Mouse (Mus musculus) midbrain, embryonic 14.5 days (tissue): ENCODE results near the gene Pola2. TPM values are rescaled to one million over a fixed set of nuclear protein-coding genes. Genes with fewer than 3 reads are reported as not detected.

Experiments
- ATAC-seq: fragments of 200-750 bp; cut with Nextera tagmentation; 2 replicates; pipeline ENCODE4 v1.8.0; 2017; ENCODE audit warnings: moderate number of reproducible peaks, moderate library complexity; ENCODE audit not compliant: low FRiP score, low TSS enrichment
- DNase-seq: peaks from one replicate; pipeline ENCODE4 v3.0.0-alpha.2; 2015
- H3K27ac ChIP-seq: fragments of 300-500 bp; sonication (generic); replicated peaks from 2 replicates; pipeline ENCODE4 v1.5.1; 2014; ENCODE audit warnings: mild to moderate bottlenecking, low read depth, low read length, moderate library complexity
- H3K27me3 ChIP-seq: fragments of 300-500 bp; sonication (generic); 2 replicates; pipeline ENCODE4 v1.6.1; 2014; ENCODE audit warnings: low read length, control low read depth, mixed read lengths; ENCODE audit not compliant: control insufficient read depth, insufficient read depth
- H3K36me3 ChIP-seq: fragments of 300-500 bp; sonication (generic); 2 replicates; pipeline ENCODE4 v1.6.1; 2014; ENCODE audit warnings: low read length, control low read depth; ENCODE audit not compliant: control insufficient read depth, insufficient read depth
- H3K4me1 ChIP-seq: fragments of 300-500 bp; sonication (generic); 2 replicates; pipeline ENCODE4 v1.6.1; 2014; ENCODE audit warnings: mild to moderate bottlenecking, antibody characterized with exemption, low read length, control low read depth; ENCODE audit not compliant: control insufficient read depth, insufficient read depth
- H3K4me2 ChIP-seq: fragments of 300-500 bp; sonication (generic); 2 replicates; pipeline ENCODE4 v1.6.1; 2014; ENCODE audit warnings: mild to moderate bottlenecking, low read length, moderate library complexity
- H3K4me3 ChIP-seq: fragments of 300-500 bp; sonication (generic); replicated peaks from 2 replicates; pipeline ENCODE4 v1.5.1; 2014; ENCODE audit warnings: low read depth, low read length
- H3K9ac ChIP-seq: fragments of 300-500 bp; sonication (generic); replicated peaks from 2 replicates; pipeline ENCODE4 v1.6.1; 2014; ENCODE audit warnings: mild to moderate bottlenecking, low read length, moderate library complexity
- H3K9me3 ChIP-seq: fragments of 300-500 bp; sonication (generic); 2 replicates; pipeline ENCODE4 v1.6.1; 2016; ENCODE audit warnings: low read length, control low read depth, mixed read lengths; ENCODE audit not compliant: control insufficient read depth
- WGBS: fragments of 180-500 bp; shearing (Covaris S2); extraction: QIAGEN DNeasy Blood & Tissue Kit; methylation state at CpG from one replicate; pipeline ENCODE4 v1.1.7; 2014; 5-methylcytosine and 5-hydroxymethylcytosine counted together
- polyA plus RNA-seq: library from polyadenylated mRNA; unstranded; fragments of >200 nt; fragmentation: Nextera tagmentation; extraction: Ambion mirVana; gene quantifications from 2 replicates; pipeline ENCODE4 v1.2.1, GENCODE M21; 2014

Pola2 gene
- polyA plus RNA-seq, 1 experiment from 2014 or later, result 23.4 TPM

DNA sequence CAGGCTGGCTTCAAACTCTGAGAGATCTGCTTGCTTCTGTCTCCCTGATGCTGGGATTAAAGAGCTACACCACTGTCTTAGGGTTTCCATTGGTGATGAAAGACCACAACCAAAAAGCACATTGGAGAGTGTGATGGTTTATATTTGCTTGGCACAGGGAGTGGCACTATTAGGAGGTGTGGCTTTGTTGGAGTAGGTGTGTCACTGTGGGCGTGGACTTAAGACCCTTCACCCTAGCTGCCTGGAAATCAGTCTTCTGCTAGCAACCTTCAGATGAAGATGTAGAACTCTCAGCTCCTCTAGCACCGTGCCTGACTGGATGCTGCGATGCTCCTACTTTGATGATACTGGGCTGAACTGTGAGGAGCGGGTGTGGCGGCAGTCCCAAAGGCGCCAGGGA, 25.5 kb downstream of the Pola2 start:
- no peaks in the 10 kb centered on the region for H3K27me3 ChIP-seq
- H3K4me1 ChIP-seq, result peaks cover 7% of the 10 kb centered on the region
- ATAC-seq (no peak), DNase-seq (no peak)
- H3K4me2 ChIP-seq, result no peak overlapping the region; the same call in 1 of the 2 replicates
- no peak overlapping the region for H3K4me3 ChIP-seq
- H3K27ac ChIP-seq, result no peak overlapping the region
- no peaks in the 10 kb centered on the region for H3K9me3 ChIP-seq
- H3K36me3 ChIP-seq, result peaks cover 10% of the 10 kb centered on the region
- WGBS, result 91% methylated on average over 6 of the region's 6 CpGs
- no peak overlapping the region for H3K9ac ChIP-seq

DNA sequence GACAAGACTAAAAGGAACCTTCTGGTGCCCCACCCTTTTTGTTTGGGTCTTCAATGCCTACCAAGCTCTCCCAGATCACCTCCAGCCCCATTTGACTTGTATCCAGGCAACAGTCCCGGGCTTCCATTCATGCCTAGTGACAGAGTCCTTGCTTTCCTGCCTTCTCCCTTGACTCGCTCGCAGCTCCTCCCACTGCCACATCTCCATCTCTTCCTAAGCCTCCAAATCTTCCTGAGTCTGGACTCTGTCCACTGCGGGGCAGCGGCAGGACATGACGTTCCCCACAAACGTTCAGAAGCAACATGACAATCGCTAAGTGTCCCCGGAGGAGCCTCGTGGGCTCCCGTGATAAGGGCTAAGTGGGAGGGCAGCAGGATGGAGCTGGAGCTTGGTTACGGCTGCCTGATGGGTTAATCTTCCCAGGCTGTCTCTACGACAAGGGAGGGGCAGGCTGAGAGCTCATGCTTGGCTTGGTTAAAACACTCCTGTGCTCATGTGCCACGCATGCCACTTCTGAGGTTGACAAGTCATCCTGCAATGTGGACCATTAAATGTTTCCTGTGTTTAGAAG, 26.1 kb downstream of the Pola2 start:
- H3K9me3 ChIP-seq, result no peaks in the 10 kb centered on the region
- ATAC-seq (no peak; the same call in 1 of the 2 replicates), DNase-seq (peak; percentile 39)
- H3K36me3 ChIP-seq, result peaks cover 10% of the 10 kb centered on the region
- H3K27ac ChIP-seq, result peak overlapping the region; percentile 37; the same call in 1 of the 2 replicates
- H3K4me2 ChIP-seq, result peak overlapping the region; percentile 42
- no peaks in the 10 kb centered on the region for H3K27me3 ChIP-seq
- peak overlapping the region; percentile 3; the same call in 1 of the 2 replicates for H3K9ac ChIP-seq
- no peak overlapping the region for H3K4me3 ChIP-seq
- WGBS, result 6% methylated on average over 14 of the region's 14 CpGs
- H3K4me1 ChIP-seq, result peaks cover 7% of the 10 kb centered on the region

- ATAC-seq (no peak), DNase-seq (peak; percentile 37)
- H3K4me3 ChIP-seq, result no peak overlapping the region
- no peaks in the 10 kb centered on the region for H3K27me3 ChIP-seq
- peaks cover 8% of the 10 kb centered on the region for H3K36me3 ChIP-seq
- H3K9ac ChIP-seq, result no peak overlapping the region
- no peaks in the 10 kb centered on the region for H3K9me3 ChIP-seq
- peak overlapping the region; percentile 42 for H3K4me2 ChIP-seq
- H3K4me1 ChIP-seq, result peaks cover 7% of the 10 kb centered on the region
- WGBS, result 51% methylated on average over 21 of the region's 21 CpGs
- peak overlapping the region; percentile 37; the same call in 1 of the 2 replicates for H3K27ac ChIP-seq
Measured at GRCm38 (mm10) chr19:5937095-5937835, 26.7 kb downstream of the Pola2 start.

- Histone ChIP-seq H3K4me1 (peaks cover 7% of the 10 kb centered on the region), H3K4me2 (no peak overlapping the region), H3K9ac (no peak overlapping the region), H3K4me3 (no peak overlapping the region), H3K27me3 (no peaks in the 10 kb centered on the region), H3K36me3 (no peaks in the 10 kb centered on the region; the same call in 1 of the 2 replicates), H3K27ac (no peak overlapping the region), H3K9me3 (no peaks in the 10 kb centered on the region)
- WGBS, result 81% methylated on average over 5 of the region's 5 CpGs
- DNase-seq (no peak), ATAC-seq (no peak)
Measured at GRCm38 (mm10) chr19:5935691-5936090, 28.3 kb downstream of the Pola2 start.

GRCm38 (mm10) chr19:5935266-5935665, 28.7 kb downstream of the Pola2 start:
- WGBS, result 65% methylated on average over 3 of the region's 3 CpGs
- peaks cover 7% of the 10 kb centered on the region for H3K4me1 ChIP-seq
- H3K9ac ChIP-seq, result no peak overlapping the region
- H3K4me3 ChIP-seq, result no peak overlapping the region
- no peak for ATAC-seq
- H3K4me2 ChIP-seq, result no peak overlapping the region
- no peak for DNase-seq
- no peaks in the 10 kb centered on the region for H3K9me3 ChIP-seq
- H3K27me3 ChIP-seq, result no peaks in the 10 kb centered on the region
- H3K27ac ChIP-seq, result no peak overlapping the region
- H3K36me3 ChIP-seq, result no peaks in the 10 kb centered on the region; the same call in 1 of the 2 replicates

DNA sequence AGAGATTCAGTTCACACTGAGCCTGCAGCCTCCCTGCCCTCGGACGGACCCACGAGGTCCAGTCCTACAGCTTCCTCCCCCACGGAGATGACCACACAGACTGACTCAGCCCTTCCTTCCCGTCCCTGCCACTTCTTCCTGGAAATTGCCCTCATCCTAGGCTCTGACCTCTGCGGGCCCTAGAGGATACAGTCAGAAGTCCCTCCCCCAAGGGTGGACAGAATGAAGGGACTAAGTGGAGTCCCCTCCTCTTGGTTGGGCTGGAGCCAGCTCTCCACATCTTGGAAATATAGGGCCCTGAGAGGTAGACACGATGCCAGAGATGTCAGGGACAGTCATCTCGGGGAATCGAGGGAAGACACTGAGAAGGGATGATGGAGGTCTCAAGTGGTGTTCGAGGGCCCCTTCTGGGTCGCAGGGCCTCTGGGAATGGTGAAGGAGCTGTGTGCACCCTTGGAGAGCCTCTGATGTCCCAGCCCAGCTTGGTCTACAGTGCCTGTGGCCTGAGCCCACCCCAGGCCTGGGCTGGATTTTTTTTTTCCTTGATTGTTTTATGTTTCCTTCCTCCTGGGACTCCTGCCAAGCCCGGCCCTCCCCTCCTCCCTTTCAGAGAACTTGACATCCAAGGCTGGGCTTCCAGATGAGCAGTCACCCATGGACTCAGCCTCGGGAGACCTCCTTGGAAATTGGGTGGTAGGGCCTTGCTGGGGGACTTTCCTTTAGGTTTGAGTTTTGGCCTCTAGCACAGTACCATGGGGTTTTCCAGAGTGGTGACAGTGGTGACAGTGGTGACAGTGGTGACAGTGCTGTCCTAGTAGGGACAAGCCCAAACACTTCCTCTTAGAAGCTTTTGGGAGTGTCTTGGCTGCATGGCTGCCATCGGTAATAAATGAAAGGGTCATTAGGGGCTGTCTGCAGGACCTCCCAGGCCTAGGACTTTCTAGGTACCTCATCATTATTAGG, 34.1 kb downstream of the Pola2 start:
- DNase-seq, result no peak
- no peak for ATAC-seq
- H3K9me3 ChIP-seq, result no peaks in the 10 kb centered on the region
- no peaks in the 10 kb centered on the region for H3K36me3 ChIP-seq
- H3K27me3 ChIP-seq, result no peaks in the 10 kb centered on the region
- WGBS, result 74% methylated on average over 14 of the region's 14 CpGs
- H3K27ac ChIP-seq, result no peak overlapping the region
- H3K4me1 ChIP-seq, result peaks cover 8% of the 10 kb centered on the region; the same call in 1 of the 2 replicates
- no peak overlapping the region for H3K9ac ChIP-seq
- no peak overlapping the region for H3K4me3 ChIP-seq
- H3K4me2 ChIP-seq, result no peak overlapping the region

GRCm38 (mm10) chr19:5928546-5928945, 35.5 kb downstream of the Pola2 start:
- peaks cover 8% of the 10 kb centered on the region; the same call in 1 of the 2 replicates for H3K4me1 ChIP-seq
- no peaks in the 10 kb centered on the region for H3K9me3 ChIP-seq
- H3K4me3 ChIP-seq, result no peak overlapping the region
- ATAC-seq (no peak), DNase-seq (no peak)
- H3K36me3 ChIP-seq, result no peaks in the 10 kb centered on the region
- H3K27me3 ChIP-seq, result no peaks in the 10 kb centered on the region
- no peak overlapping the region for H3K4me2 ChIP-seq
- no peak overlapping the region for H3K9ac ChIP-seq
- WGBS, result 87% methylated on average over 3 of the region's 3 CpGs
- H3K27ac ChIP-seq, result no peak overlapping the region

GRCm38 (mm10) chr19:5928104-5928503, 35.9 kb downstream of the Pola2 start:
- H3K4me1 ChIP-seq, result peaks cover 8% of the 10 kb centered on the region; the same call in 1 of the 2 replicates
- ATAC-seq, result no peak
- WGBS, result 88% methylated on average over 6 of the region's 6 CpGs

More at GRCm38 (mm10) chr19:5928104-5928503, 35.9 kb downstream of the Pola2 start:
- Histone ChIP-seq H3K9ac (no peak overlapping the region), H3K36me3 (no peaks in the 10 kb centered on the region), H3K9me3 (no peaks in the 10 kb centered on the region), H3K4me2 (no peak overlapping the region), H3K4me3 (no peak overlapping the region), H3K27me3 (no peaks in the 10 kb centered on the region), H3K27ac (no peak overlapping the region)
- DNase-seq, result no peak
